Mouse (Mus musculus): ENCODE measurements around the gene Zfp687. TPM values are rescaled to one million over a fixed set of nuclear protein-coding genes. Genes with fewer than 3 reads are reported as not detected.
"Not testable (repeated sequence)": the region's sequence is repeated elsewhere in the genome, so short reads cannot be mapped to it uniquely, and the experiment has no call there.

Gene Zfp687
- polyA plus RNA-seq, 1 experiment from 2014 or later = 9.9 TPM

DNA sequence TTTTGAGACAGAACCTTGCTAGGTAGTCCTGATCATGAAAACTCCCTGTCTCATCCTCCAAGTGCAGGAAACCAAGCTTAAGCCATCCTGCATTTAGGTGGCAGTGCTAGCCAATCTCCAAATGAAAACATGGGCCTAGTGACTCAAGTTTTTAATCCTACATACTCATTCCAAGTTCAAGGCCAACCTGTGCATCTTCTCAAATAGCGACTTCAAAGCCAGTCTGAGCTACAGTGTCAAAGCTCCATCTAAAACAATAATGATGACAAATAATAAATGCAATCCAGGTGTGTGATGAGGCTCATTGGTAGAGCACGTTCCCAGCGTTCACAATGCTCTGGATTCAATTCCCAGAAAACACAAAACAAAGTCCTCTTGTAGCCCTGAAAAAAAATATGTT is 26.4 kb upstream of the Zfp687 start:
- WGBS = 11% methylated on average over 3 of the region's 3 CpGs
- peak overlapping the region; percentile 63 for H3K4me2 ChIP-seq (replicated peaks; ENCODE audit: low read depth, low read length)
- ATAC-seq (no peak), DNase-seq (ENCODE audit: low spot score) (no peak)
- no peaks in the 10 kb centered on the region for H3K9me3 ChIP-seq (ENCODE audit: low read length)
- peak overlapping the region; percentile 82; the same call in 1 of the 2 replicates for H3K9ac ChIP-seq (replicated peaks; ENCODE audit: low read depth)
- H3K4me1 ChIP-seq (ENCODE audit: insufficient read depth, low read depth, low read length) = peaks cover 5% of the 10 kb centered on the region; the same call in 1 of the 2 replicates
- peak overlapping the region; percentile 71; the same call in 1 of the 2 replicates for H3K27ac ChIP-seq (ENCODE audit: low read length)
- no peak for TF ChIP-seq CTCF (IDR thresholded peaks at IDR 0.05)
- TF ChIP-seq EP300 (IDR thresholded peaks at IDR 0.05) = no peak
- H3K27me3 ChIP-seq (replicated peaks; ENCODE audit: insufficient read depth, low read length) = no peaks in the 10 kb centered on the region
- no peaks in the 10 kb centered on the region for H3K36me3 ChIP-seq (ENCODE audit: insufficient read depth, low read length)
- H3K4me3 ChIP-seq (ENCODE audit: low read depth, low read length) = peak overlapping the region; percentile 73

GRCm38 (mm10) chr3:95029953-95030352 is 14.7 kb upstream of the Zfp687 start:
- ATAC-seq (no peak), DNase-seq (ENCODE audit: low spot score) (no peak)
- Histone ChIP-seq H3K9me3 (ENCODE audit: low read length) (no peaks in the 10 kb centered on the region), H3K36me3 (ENCODE audit: insufficient read depth, low read length) (peaks cover 28% of the 10 kb centered on the region), H3K4me1 (ENCODE audit: insufficient read depth, low read depth, low read length) (peaks cover 19% of the 10 kb centered on the region; the same call in 1 of the 2 replicates), H3K4me3 (ENCODE audit: low read depth, low read length) (no peak overlapping the region), H3K9ac (replicated peaks; ENCODE audit: low read depth) (no peak overlapping the region), H3K27me3 (replicated peaks; ENCODE audit: insufficient read depth, low read length) (no peaks in the 10 kb centered on the region), H3K27ac (ENCODE audit: low read length) (no peak overlapping the region), H3K4me2 (replicated peaks; ENCODE audit: low read depth, low read length) (no peak overlapping the region)
- 58% methylated on average over 3 of the region's 3 CpGs for WGBS
- TF ChIP-seq CTCF (IDR thresholded peaks at IDR 0.05) (peak; percentile 44), EP300 (IDR thresholded peaks at IDR 0.05) (no peak)

GRCm38 (mm10) chr3:95029291-95029827 is 14.1 kb upstream of the Zfp687 start:
- ATAC-seq; H3K4me2 ChIP-seq (replicated peaks; ENCODE audit: low read depth, low read length); H3K4me3 ChIP-seq (ENCODE audit: low read depth, low read length); DNase-seq (ENCODE audit: low spot score); H3K9me3 ChIP-seq (ENCODE audit: low read length); H3K9ac ChIP-seq (replicated peaks; ENCODE audit: low read depth); H3K27me3 ChIP-seq (replicated peaks; ENCODE audit: insufficient read depth, low read length): not testable (repeated sequence)
- Histone ChIP-seq H3K36me3 (ENCODE audit: insufficient read depth, low read length) (peaks cover 23% of the 10 kb centered on the region), H3K27ac (ENCODE audit: low read length) (0 out of 2 replicates have a peak overlapping the region, but pooled peaks have one; percentile 43), H3K4me1 (ENCODE audit: insufficient read depth, low read depth, low read length) (peaks cover 22% of the 10 kb centered on the region; the same call in 1 of the 2 replicates)
- 52% methylated on average over 3 of the region's 3 CpGs for WGBS
- TF ChIP-seq CTCF (IDR thresholded peaks at IDR 0.05) = 0 out of 2 replicates have a peak, but pooled peaks have one; percentile 17

GRCm38 (mm10) chr3:95028603-95029002 is 13.4 kb upstream of the Zfp687 start:
- ATAC-seq = peak; percentile 26
- no peak overlapping the region for H3K9ac ChIP-seq (replicated peaks; ENCODE audit: low read depth)
- WGBS = 61% methylated on average over 3 of the region's 3 CpGs

DNA sequence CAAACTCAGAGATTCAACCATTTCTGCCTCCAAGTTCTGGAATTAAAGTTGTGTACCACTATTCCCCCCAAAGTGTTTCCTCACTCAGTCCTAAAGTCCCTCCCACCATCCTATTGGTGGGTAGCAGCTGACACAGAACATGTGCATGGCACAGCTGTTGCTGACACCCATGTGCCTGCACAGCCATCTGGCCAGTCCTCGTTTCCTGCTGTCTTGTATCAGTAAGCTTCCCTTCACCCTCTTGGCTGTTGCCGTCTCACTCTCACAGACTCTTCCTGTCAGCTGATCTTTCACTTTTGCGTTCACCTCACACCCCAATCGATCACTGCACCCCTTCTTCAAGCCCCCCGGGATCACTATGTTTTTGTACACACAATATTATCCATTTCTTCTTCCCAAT is 12.5 kb upstream of the Zfp687 start:
- Histone ChIP-seq H3K27ac (ENCODE audit: low read length) (0 out of 2 replicates have a peak overlapping the region, but pooled peaks have one; percentile 20), H3K9me3 (ENCODE audit: low read length) (no peaks in the 10 kb centered on the region), H3K9ac (replicated peaks; ENCODE audit: low read depth) (no peak overlapping the region), H3K4me1 (ENCODE audit: insufficient read depth, low read depth, low read length) (peaks cover 22% of the 10 kb centered on the region; the same call in 1 of the 2 replicates), H3K36me3 (ENCODE audit: insufficient read depth, low read length) (peaks cover 9% of the 10 kb centered on the region; the same call in 1 of the 2 replicates), H3K27me3 (replicated peaks; ENCODE audit: insufficient read depth, low read length) (no peaks in the 10 kb centered on the region), H3K4me3 (ENCODE audit: low read depth, low read length) (no peak overlapping the region), H3K4me2 (replicated peaks; ENCODE audit: low read depth, low read length) (no peak overlapping the region)
- DNase-seq (ENCODE audit: low spot score) = peak; percentile 81
- peak; percentile 59 for ATAC-seq
- peak; percentile 26; the same call in 1 of the 2 replicates for TF ChIP-seq EP300 (IDR thresholded peaks at IDR 0.05)
- TF ChIP-seq CTCF (IDR thresholded peaks at IDR 0.05) = no peak
- 42% methylated on average over 5 of the region's 5 CpGs for WGBS

More at GRCm38 (mm10) chr3:95028603-95029002, 13.4 kb upstream of the Zfp687 start:
- peaks cover 18% of the 10 kb centered on the region for H3K36me3 ChIP-seq (ENCODE audit: insufficient read depth, low read length)
- H3K9me3 ChIP-seq (ENCODE audit: low read length) = no peaks in the 10 kb centered on the region
- H3K4me3 ChIP-seq (ENCODE audit: low read depth, low read length) = no peak overlapping the region
- no peak for TF ChIP-seq CTCF (IDR thresholded peaks at IDR 0.05)
- TF ChIP-seq EP300 (IDR thresholded peaks at IDR 0.05) = peak; percentile 25; the same call in 1 of the 2 replicates
- H3K27me3 ChIP-seq (replicated peaks; ENCODE audit: insufficient read depth, low read length) = no peaks in the 10 kb centered on the region
- peak; percentile 73 for DNase-seq (ENCODE audit: low spot score)
- H3K27ac ChIP-seq (ENCODE audit: low read length) = peak overlapping the region; percentile 43; the same call in 1 of the 2 replicates
- H3K4me2 ChIP-seq (replicated peaks; ENCODE audit: low read depth, low read length) = no peak overlapping the region
- peaks cover 22% of the 10 kb centered on the region; the same call in 1 of the 2 replicates for H3K4me1 ChIP-seq (ENCODE audit: insufficient read depth, low read depth, low read length)

GRCm38 (mm10) chr3:95027057-95027645 is 11.9 kb upstream of the Zfp687 start:
- H3K27ac ChIP-seq (ENCODE audit: low read length) = no peak overlapping the region
- DNase-seq (ENCODE audit: low spot score) (peak; percentile 14), ATAC-seq (no peak)
- WGBS = 70% methylated on average over 5 of the region's 5 CpGs
- TF ChIP-seq CTCF (IDR thresholded peaks at IDR 0.05) (no peak), EP300 (IDR thresholded peaks at IDR 0.05) (no peak)
- H3K4me2 ChIP-seq (replicated peaks; ENCODE audit: low read depth, low read length) = no peak overlapping the region
- no peak overlapping the region for H3K4me3 ChIP-seq (ENCODE audit: low read depth, low read length)
- H3K9me3 ChIP-seq (ENCODE audit: low read length) = no peaks in the 10 kb centered on the region
- H3K36me3 ChIP-seq (ENCODE audit: insufficient read depth, low read length) = 0 out of 2 replicates have a peak, but pooled peaks cover 5% of the 10 kb centered on the region
- no peak overlapping the region for H3K9ac ChIP-seq (replicated peaks; ENCODE audit: low read depth)
- H3K27me3 ChIP-seq (replicated peaks; ENCODE audit: insufficient read depth, low read length) = no peaks in the 10 kb centered on the region
- peaks cover 22% of the 10 kb centered on the region; the same call in 1 of the 2 replicates for H3K4me1 ChIP-seq (ENCODE audit: insufficient read depth, low read depth, low read length)
